Mouse (Mus musculus) liver, embryonic 11.5 days (tissue): ENCODE data around the gene Cltc. TPM values are rescaled to one million over a fixed set of nuclear protein-coding genes. Genes with fewer than 3 reads are reported as not detected.

Experiments
- ATAC-seq: fragments of 200-750 bp; cut with Nextera tagmentation; replicated peaks from 2 replicates; pipeline ENCODE4 v1.8.0; 2017; ENCODE audit warnings: moderate number of reproducible peaks, mild to moderate bottlenecking, moderate TSS enrichment, moderate library complexity; ENCODE audit not compliant: low FRiP score
- DNase-seq: peaks from one replicate; pipeline ENCODE4 v3.0.0-alpha.2; 2017; ENCODE audit warnings: low spot score
- H3K27ac ChIP-seq: fragments of 300-500 bp; sonication (generic); 2 replicates; pipeline ENCODE4 v1.5.1; 2014; ENCODE audit warnings: mild to moderate bottlenecking, low read depth, low read length, control low read depth
- H3K27me3 ChIP-seq: fragments of 300-500 bp; sonication (generic); replicated peaks from 2 replicates; pipeline ENCODE4 v1.6.1; 2014; ENCODE audit warnings: low read length, mixed read lengths; ENCODE audit not compliant: control insufficient read depth, insufficient read depth
- H3K36me3 ChIP-seq: fragments of 300-500 bp; sonication (generic); 2 replicates; pipeline ENCODE4 v1.6.1; 2014; ENCODE audit warnings: mild to moderate bottlenecking, low read length, moderate library complexity, mixed read lengths; ENCODE audit not compliant: control insufficient read depth, insufficient read depth
- H3K4me1 ChIP-seq: fragments of 300-500 bp; sonication (generic); replicated peaks from 2 replicates; pipeline ENCODE4 v1.6.1; 2014; ENCODE audit warnings: low read length, mixed read lengths; ENCODE audit not compliant: control insufficient read depth, insufficient read depth
- H3K4me2 ChIP-seq: fragments of 300-500 bp; sonication (generic); 2 replicates; pipeline ENCODE4 v1.6.1; 2014; ENCODE audit warnings: mild to moderate bottlenecking, control low read depth, moderate library complexity
- H3K4me3 ChIP-seq: fragments of 300-500 bp; sonication (generic); 2 replicates; pipeline ENCODE4 v1.5.1; 2014; ENCODE audit warnings: low read depth, low read length, control low read depth
- H3K9ac ChIP-seq: fragments of 300-500 bp; sonication (generic); 2 replicates; pipeline ENCODE4 v1.6.1; 2014; ENCODE audit warnings: low read depth, low read length, control low read depth
- H3K9me3 ChIP-seq: fragments of 300-500 bp; sonication (generic); 2 replicates; pipeline ENCODE4 v1.6.1; 2016; ENCODE audit warnings: low read length, inconsistent platforms, mixed read lengths; ENCODE audit not compliant: control insufficient read depth
- WGBS: fragments of 180-500 bp; shearing (Covaris S2); extraction: QIAGEN DNeasy Blood & Tissue Kit; methylation state at CpG from one replicate; pipeline ENCODE4 v1.1.7; 2014; 5-methylcytosine and 5-hydroxymethylcytosine counted together
- polyA plus RNA-seq: library from polyadenylated mRNA; unstranded; fragments of >200 nt; fragmentation: Nextera tagmentation; extraction: Ambion mirVana; gene quantifications from 2 replicates; pipeline ENCODE4 v1.2.1, GENCODE M21; 2014

Cltc gene
- polyA plus RNA-seq, 1 experiment from 2014 or later, result 157 TPM

GRCm38 (mm10) chr11:86760357-86760756 is 3.0 kb upstream of the Cltc start:
- DNase-seq (no peak), ATAC-seq (no peak)
- Histone ChIP-seq H3K4me2 (no peak overlapping the region), H3K27me3 (no peaks in the 10 kb centered on the region), H3K4me1 (peaks cover 15% of the 10 kb centered on the region; the same call in 1 of the 2 replicates), H3K4me3 (no peak overlapping the region), H3K27ac (no peak overlapping the region), H3K9ac (no peak overlapping the region), H3K36me3 (no peaks in the 10 kb centered on the region), H3K9me3 (no peaks in the 10 kb centered on the region)

DNA sequence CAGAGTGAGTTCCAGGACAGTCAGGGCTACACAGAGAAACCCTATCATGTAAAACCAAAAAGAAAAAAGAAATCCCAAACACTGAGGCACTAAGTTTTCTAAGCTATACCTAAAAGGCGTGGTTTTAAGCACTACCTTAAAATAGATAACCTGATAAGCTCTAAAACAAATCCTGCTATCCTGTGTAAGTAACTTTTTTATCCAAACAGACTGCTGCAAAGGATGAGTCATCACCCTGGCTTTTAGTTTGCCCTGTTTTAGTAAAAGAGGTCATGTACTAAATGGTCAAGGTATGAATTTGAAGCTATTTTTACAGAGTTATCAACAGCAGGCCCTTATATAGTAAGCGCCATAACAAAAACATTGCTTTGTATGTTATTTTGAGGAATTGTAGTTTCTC is 2.5 kb upstream of the Cltc start:
- 79% methylated on average over 2 of the region's 2 CpGs for WGBS
- no peaks in the 10 kb centered on the region for H3K27me3 ChIP-seq
- no peak overlapping the region for H3K4me3 ChIP-seq
- H3K27ac ChIP-seq, result no peak overlapping the region
- no peak overlapping the region for H3K4me2 ChIP-seq
- DNase-seq (no peak), ATAC-seq (no peak)
- H3K9me3 ChIP-seq, result no peaks in the 10 kb centered on the region
- H3K4me1 ChIP-seq, result peaks cover 18% of the 10 kb centered on the region
- no peak overlapping the region for H3K9ac ChIP-seq
- H3K36me3 ChIP-seq, result no peaks in the 10 kb centered on the region

GRCm38 (mm10) chr11:86759226-86759625 is 1.9 kb upstream of the Cltc start:
- H3K4me3 ChIP-seq, result no peak overlapping the region; the same call in 1 of the 2 replicates
- H3K27ac ChIP-seq, result peak overlapping the region; percentile 96
- WGBS, result 83% methylated on average over 1 of the region's 1 CpGs
- no peak for ATAC-seq
- DNase-seq, result no peak
- H3K4me2 ChIP-seq, result peak overlapping the region; percentile 71
- H3K9ac ChIP-seq, result peak overlapping the region; percentile 46
- H3K4me1 ChIP-seq, result peaks cover 23% of the 10 kb centered on the region
- no peaks in the 10 kb centered on the region for H3K27me3 ChIP-seq
- no peaks in the 10 kb centered on the region for H3K9me3 ChIP-seq
- no peaks in the 10 kb centered on the region for H3K36me3 ChIP-seq

DNA sequence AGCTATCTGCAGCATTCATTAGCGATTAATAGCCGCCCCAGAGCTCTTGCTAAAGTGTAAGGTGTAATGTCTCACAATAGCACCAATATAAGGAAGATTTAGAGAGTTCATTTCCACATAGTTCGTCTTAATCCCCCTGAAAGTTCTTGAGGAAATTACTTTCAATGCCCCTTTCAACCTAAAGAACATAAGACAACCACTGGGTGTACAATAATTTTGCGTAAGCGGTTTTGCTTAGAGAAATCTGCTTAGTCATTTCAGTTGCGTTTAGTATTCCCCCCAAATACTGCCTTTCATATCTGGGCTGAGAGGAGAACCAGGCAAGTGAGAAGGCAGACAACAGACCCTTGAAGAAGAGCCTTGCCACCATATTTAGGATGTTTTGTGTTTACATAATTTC is 1.2 kb upstream of the Cltc start:
- 23% methylated on average over 6 of the region's 6 CpGs for WGBS
- H3K27me3 ChIP-seq, result no peaks in the 10 kb centered on the region
- H3K4me2 ChIP-seq, result peak overlapping the region; percentile 71
- H3K4me1 ChIP-seq, result peaks cover 30% of the 10 kb centered on the region
- no peaks in the 10 kb centered on the region for H3K9me3 ChIP-seq
- peaks cover 4% of the 10 kb centered on the region; the same call in 1 of the 2 replicates for H3K36me3 ChIP-seq
- DNase-seq, result no peak
- H3K27ac ChIP-seq, result peak overlapping the region; percentile 96
- peak overlapping the region; percentile 99 for H3K9ac ChIP-seq
- no peak for ATAC-seq
- peak overlapping the region; percentile 92 for H3K4me3 ChIP-seq

GRCm38 (mm10) chr11:86757142-86757479 is 254 bp downstream of the Cltc start:
- peak overlapping the region; percentile 99 for H3K9ac ChIP-seq
- peak overlapping the region; percentile 76 for H3K4me2 ChIP-seq
- H3K9me3 ChIP-seq, result no peaks in the 10 kb centered on the region
- WGBS, result under 1% methylated on average over 18 of the region's 18 CpGs
- peak overlapping the region; percentile 96 for H3K27ac ChIP-seq
- peaks cover 8% of the 10 kb centered on the region; the same call in 1 of the 2 replicates for H3K36me3 ChIP-seq
- ATAC-seq (peak; percentile 23), DNase-seq (no peak)
- no peaks in the 10 kb centered on the region for H3K27me3 ChIP-seq
- peak overlapping the region; percentile 92 for H3K4me3 ChIP-seq
- peaks cover 40% of the 10 kb centered on the region for H3K4me1 ChIP-seq

GRCm38 (mm10) chr11:86756156-86757141 is 916 bp downstream of the Cltc start:
- H3K27me3 ChIP-seq, result no peaks in the 10 kb centered on the region
- H3K9me3 ChIP-seq, result no peaks in the 10 kb centered on the region
- H3K4me3 ChIP-seq, result peak overlapping the region; percentile 92
- DNase-seq (peak; percentile 44), ATAC-seq (peak; percentile 19)
- peak overlapping the region; percentile 76 for H3K4me2 ChIP-seq
- 3% methylated on average over 31 of the region's 31 CpGs for WGBS
- peaks cover 8% of the 10 kb centered on the region; the same call in 1 of the 2 replicates for H3K36me3 ChIP-seq
- peaks cover 43% of the 10 kb centered on the region for H3K4me1 ChIP-seq
- peak overlapping the region; percentile 96 for H3K27ac ChIP-seq
- peak overlapping the region; percentile 99 for H3K9ac ChIP-seq

DNA sequence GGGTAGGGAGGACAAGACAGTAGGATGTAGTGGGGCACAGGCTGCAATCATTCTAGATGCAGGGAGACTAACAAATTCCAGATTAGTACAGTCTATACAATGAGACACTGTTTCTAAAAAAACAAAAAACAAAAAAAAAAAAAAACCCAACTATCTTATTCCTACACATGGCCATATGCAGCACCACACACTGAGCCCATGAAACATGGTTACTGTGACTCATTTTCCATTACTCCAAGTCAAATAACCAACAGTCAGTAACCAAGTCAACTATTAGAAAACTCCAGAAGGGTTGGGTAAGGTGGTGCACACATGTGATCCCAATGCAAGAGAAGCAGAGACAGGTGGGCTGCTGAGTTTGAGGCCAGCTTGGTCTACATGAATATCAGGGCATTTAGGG is 5.0 kb downstream of the Cltc start:
- H3K27ac ChIP-seq, result no peak overlapping the region
- H3K4me3 ChIP-seq, result no peak overlapping the region
- DNase-seq (no peak), ATAC-seq (no peak)
- no peak overlapping the region for H3K9ac ChIP-seq
- H3K4me1 ChIP-seq, result peaks cover 47% of the 10 kb centered on the region
- no peaks in the 10 kb centered on the region for H3K9me3 ChIP-seq
- peaks cover 8% of the 10 kb centered on the region; the same call in 1 of the 2 replicates for H3K36me3 ChIP-seq
- no peaks in the 10 kb centered on the region for H3K27me3 ChIP-seq
- peak overlapping the region; percentile 3 for H3K4me2 ChIP-seq

DNA sequence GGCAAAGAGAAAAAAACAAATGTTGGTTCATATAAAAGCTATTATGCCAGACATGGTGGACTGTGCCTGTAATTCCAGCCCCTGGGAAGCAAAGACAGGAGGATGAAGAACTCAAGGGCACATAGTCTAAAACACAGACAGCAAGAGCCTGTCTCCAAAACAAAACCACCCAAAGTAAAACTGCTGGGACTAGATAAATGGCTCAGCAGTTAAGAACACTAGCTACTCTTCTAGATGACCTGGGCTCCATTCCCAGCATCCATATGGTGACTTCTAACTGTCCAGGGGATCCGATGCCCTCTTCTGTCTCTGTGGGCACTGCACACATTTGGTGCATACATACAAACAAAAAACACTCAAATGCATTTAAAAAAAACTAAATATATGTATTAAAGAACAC is 6.4 kb downstream of the Cltc start:
- Histone ChIP-seq H3K27ac (no peak overlapping the region), H3K9me3 (no peaks in the 10 kb centered on the region), H3K4me3 (no peak overlapping the region), H3K4me2 (peak overlapping the region; percentile 12; the same call in 1 of the 2 replicates), H3K36me3 (peaks cover 8% of the 10 kb centered on the region; the same call in 1 of the 2 replicates), H3K27me3 (no peaks in the 10 kb centered on the region), H3K4me1 (peaks cover 57% of the 10 kb centered on the region), H3K9ac (no peak overlapping the region)
- DNase-seq (no peak), ATAC-seq (no peak)
- 83% methylated on average over 1 of the region's 1 CpGs for WGBS
